ENCODE assay signal across 14 mouse cellular contexts in the genomic region with DNA sequence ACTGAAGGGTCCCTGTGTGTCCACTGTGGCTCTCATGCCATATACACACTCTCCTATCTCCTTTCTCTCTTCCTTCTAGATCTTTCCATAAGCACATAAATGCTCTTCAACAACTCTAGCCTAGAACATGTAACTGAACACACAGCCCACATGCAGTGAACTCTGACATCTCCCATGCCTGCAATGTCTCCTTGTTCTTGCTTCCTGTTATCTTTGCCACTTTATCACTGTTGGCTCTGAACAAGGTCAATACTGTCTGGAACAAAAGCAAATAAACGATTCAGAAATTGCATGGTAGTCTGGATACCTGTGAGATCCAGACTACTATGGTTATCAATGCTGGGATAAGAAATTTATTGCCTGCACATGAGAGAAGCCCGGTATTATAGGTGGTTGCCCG. TPM values are rescaled to one million over a fixed set of nuclear protein-coding genes. Genes with fewer than 3 reads are reported as not detected.
A peak's percentile ranks its signal among the peaks of the same experiment; 100 is the strongest.
DNase-seq lines count a peak whose midpoint lies in the region; ATAC-seq and TF ChIP-seq lines count a peak whose summit lies in the region.
"Had no signal": no experiment of that assay in that cellular context is flagged by ENCODE, and none has a peak within 500 bp of the region (broad histone marks: within the 10 kb centered on the region; RNA-seq: fewer than 3 reads in every experiment).

No protein-coding gene starts in this region.

- intact Hi-C loops in heart, postnatal 36 days (cut with DNase I), result no loop called here

- no peak overlapping the region for H3K4me3 ChIP-seq in heart, embryonic 15.5 days
- no peak overlapping the region for H3K4me3 ChIP-seq in neural tube, embryonic 13.5 days
- no peak overlapping the region for H3K4me3 ChIP-seq in liver, postnatal 0 days (ENCODE audit: low read depth, low read length)
- no peak overlapping the region for H3K4me3 ChIP-seq in midbrain, embryonic 15.5 days
- H3K4me3 ChIP-seq: forebrain, embryonic 10.5 days; hindbrain, embryonic 10.5 days; limb, embryonic 15.5 days had no signal

- no peak for DNase-seq in heart, postnatal 36 days
- DNase-seq in neural tube, embryonic 10.5 days (ENCODE audit: extremely low spot score, low spot score), result no peak
- DNase-seq in liver, postnatal 0 days, result no peak
- DNase-seq: cerebellum, adult 8-10 months; gastrocnemius, postnatal 25 days had no signal

- H3K9me3 ChIP-seq in heart, embryonic 15.5 days (replicated peaks), result no peaks in the 10 kb centered on the region
- H3K9me3 ChIP-seq in neural tube, embryonic 13.5 days, result no peaks in the 10 kb centered on the region
- no peaks in the 10 kb centered on the region for H3K9me3 ChIP-seq in liver, postnatal 0 days (ENCODE audit: low read length)
- no peaks in the 10 kb centered on the region for H3K9me3 ChIP-seq in midbrain, embryonic 15.5 days
- H3K9me3 ChIP-seq: forebrain, embryonic 10.5 days; G1E; hindbrain, embryonic 10.5 days; limb, embryonic 15.5 days had no signal

- H3K27me3 ChIP-seq in heart, embryonic 15.5 days, result no peaks in the 10 kb centered on the region
- H3K27me3 ChIP-seq in neural tube, embryonic 13.5 days, result no peaks in the 10 kb centered on the region
- no peaks in the 10 kb centered on the region for H3K27me3 ChIP-seq in liver, postnatal 0 days (ENCODE audit: insufficient read depth, low read length)
- H3K27me3 ChIP-seq in midbrain, embryonic 15.5 days (replicated peaks), result no peaks in the 10 kb centered on the region
- H3K27me3 ChIP-seq: limb, embryonic 15.5 days had no signal

- H3K4me2 ChIP-seq in heart, embryonic 15.5 days, result no peak overlapping the region
- H3K4me2 ChIP-seq in neural tube, embryonic 13.5 days, result no peak overlapping the region
- H3K4me2 ChIP-seq in liver, postnatal 0 days (ENCODE audit: low read depth, low read length), result no peak overlapping the region
- H3K4me2 ChIP-seq in midbrain, embryonic 15.5 days, result no peak overlapping the region
- H3K4me2 ChIP-seq: limb, embryonic 15.5 days had no signal

- TF ChIP-seq CTCF in liver, postnatal 0 days (IDR thresholded peaks at IDR 0.05; ENCODE audit: low read depth), result no peak

- H3K4me1 ChIP-seq in heart, embryonic 15.5 days (replicated peaks), result peaks cover 30% of the 10 kb centered on the region
- H3K4me1 ChIP-seq in neural tube, embryonic 13.5 days (replicated peaks), result peaks cover 18% of the 10 kb centered on the region
- peaks cover 35% of the 10 kb centered on the region for H3K4me1 ChIP-seq in liver, postnatal 0 days (ENCODE audit: insufficient read depth)
- H3K4me1 ChIP-seq in midbrain, embryonic 15.5 days, result peaks cover 7% of the 10 kb centered on the region
- H3K4me1 ChIP-seq: forebrain, embryonic 10.5 days; hindbrain, embryonic 10.5 days had no signal

- ATAC-seq in heart, embryonic 15.5 days (replicated peaks; ENCODE audit: insufficient number of reproducible peaks, insufficient read depth, low FRiP score, low read depth), result no peak
- ATAC-seq in neural tube, embryonic 13.5 days (ENCODE audit: low read depth), result no peak
- peak; percentile 47 for ATAC-seq in liver, postnatal 0 days
- no peak for ATAC-seq in midbrain, embryonic 15.5 days (replicated peaks)
- no peak for ATAC-seq in megakaryocyte progenitor cell, adult 5-6 weeks (replicated peaks; ENCODE audit: poor library complexity)

- no peaks in the 10 kb centered on the region; the same call in 1 of the 2 replicates for H3K36me3 ChIP-seq in heart, embryonic 15.5 days
- H3K36me3 ChIP-seq in neural tube, embryonic 13.5 days, result 0 out of 2 replicates have a peak, but pooled peaks cover 3% of the 10 kb centered on the region
- H3K36me3 ChIP-seq in liver, postnatal 0 days (replicated peaks; ENCODE audit: insufficient read depth, low read length), result 0 out of 2 replicates have a peak, but pooled peaks cover 4% of the 10 kb centered on the region
- H3K36me3 ChIP-seq in midbrain, embryonic 15.5 days (replicated peaks), result no peaks in the 10 kb centered on the region
- H3K36me3 ChIP-seq: forebrain, embryonic 10.5 days; hindbrain, embryonic 10.5 days had no signal

- peak overlapping the region; percentile 5 for H3K27ac ChIP-seq in heart, embryonic 15.5 days
- peak overlapping the region; percentile 38 for H3K27ac ChIP-seq in neural tube, embryonic 13.5 days (replicated peaks)
- H3K27ac ChIP-seq in liver, postnatal 0 days (ENCODE audit: low read depth), result peak overlapping the region; percentile 95
- H3K27ac ChIP-seq in midbrain, embryonic 15.5 days, result no peak overlapping the region
- H3K27ac ChIP-seq: forebrain, embryonic 10.5 days; hindbrain, embryonic 10.5 days; kidney, postnatal 0 days; limb, embryonic 15.5 days had no signal

- H3K9ac ChIP-seq in heart, embryonic 15.5 days, result no peak overlapping the region
- no peak overlapping the region for H3K9ac ChIP-seq in neural tube, embryonic 13.5 days
- no peak overlapping the region for H3K9ac ChIP-seq in liver, postnatal 0 days (replicated peaks)
- H3K9ac ChIP-seq in midbrain, embryonic 15.5 days, result no peak overlapping the region
- H3K9ac ChIP-seq: limb, embryonic 15.5 days had no signal

- 54% methylated on average over 3 of the region's 3 CpGs for WGBS in heart, embryonic 15.5 days
- WGBS in neural tube, embryonic 13.5 days, result 89% methylated on average over 3 of the region's 3 CpGs
- WGBS in liver, postnatal 0 days (ENCODE audit: insufficient replicate concordance), result 67% methylated on average over 3 of the region's 3 CpGs
- 85% methylated on average over 3 of the region's 3 CpGs for WGBS in midbrain, embryonic 15.5 days

- TF ChIP-seq EP300 in liver, postnatal 0 days (IDR thresholded peaks at IDR 0.05; ENCODE audit: low read depth), result peak; percentile 37; the same call in 1 of the 2 replicates

RNA-seq across cellular contexts. Expression of a gene that starts 6.3 kb away (rescaled TPM):
- 189 and 222 TPM in 2 replicates for polyA plus RNA-seq in heart, embryonic 15.5 days (2015; fragmentation: Nextera tagmentation; extraction: Ambion mirVana)
- total RNA-seq in heart, postnatal 36 days (2021), result 100 to 1,000 TPM; 314 to 319 TPM
- 127 and 142 TPM in 2 replicates for polyA plus RNA-seq in neural tube, embryonic 13.5 days (2015; fragmentation: Nextera tagmentation; extraction: Ambion mirVana)
- 332 and 340 TPM in 2 replicates for polyA plus RNA-seq in liver, postnatal 0 days (2015; fragmentation: Nextera tagmentation; extraction: Ambion mirVana)
- 137 and 138 TPM in 2 replicates for polyA plus RNA-seq in midbrain, embryonic 15.5 days (2015; fragmentation: Nextera tagmentation; extraction: Ambion mirVana)
- 83.7 and 109 TPM in 2 replicates for total RNA-seq in megakaryocyte progenitor cell, adult 5-6 weeks (2015)
- total RNA-seq in megakaryocyte progenitor cell, adult 5-6 weeks (2017), result 64.5 and 64.7 TPM in 2 replicates
